Mouse (Mus musculus) ovary, postnatal 14 days (tissue): ENCODE data around the gene Axin1.
"Not testable (repeated sequence)": the region's sequence is repeated elsewhere in the genome, so short reads cannot be mapped to it uniquely, and the experiment has no call there.

ENCODE experiments used
- DNase-seq: peaks from one replicate; pipeline ENCODE4 v3.0.0; 2022; ENCODE audit warnings: low spot score

The Axin1 gene

GRCm38 (mm10) chr17:26188091-26188805 is 49.8 kb downstream of the Axin1 start:
- DNase-seq, result no peak

- not testable (repeated sequence) for DNase-seq
Observed at GRCm38 (mm10) chr17:26191486-26191885, 53.0 kb downstream of the Axin1 start.

GRCm38 (mm10) chr17:26192481-26193190 is 54.1 kb downstream of the Axin1 start:
- DNase-seq, result no peak

- no peak for DNase-seq
Observed at GRCm38 (mm10) chr17:26198892-26199291, 60.4 kb downstream of the Axin1 start, which contains the start of gene Pdia2. Gene Pdia2, minus strand, starts transcription at chr17:26199087.

GRCm38 (mm10) chr17:26200831-26201705 is 62.6 kb downstream of the Axin1 start:
- no peak for DNase-seq

- no peak for DNase-seq
Observed at GRCm38 (mm10) chr17:26201998-26202397, 63.5 kb downstream of the Axin1 start.

- DNase-seq, result no peak
Observed at GRCm38 (mm10) chr17:26202737-26203136, 64.2 kb downstream of the Axin1 start, which contains the start of gene Rgs11. Gene Rgs11, plus strand, starts transcription at chr17:26202951.

GRCm38 (mm10) chr17:26203321-26203811 is 64.9 kb downstream of the Axin1 start:
- DNase-seq, result no peak

GRCm38 (mm10) chr17:26204766-26205165 is 66.3 kb downstream of the Axin1 start:
- no peak for DNase-seq

GRCm38 (mm10) chr17:26206392-26206791 is 67.9 kb downstream of the Axin1 start:
- no peak for DNase-seq

GRCm38 (mm10) chr17:26207686-26208085 is 69.2 kb downstream of the Axin1 start, which contains the start of gene Arhgdig:
Gene Arhgdig, minus strand, starts transcription at chr17:26207786.
- no peak for DNase-seq

GRCm38 (mm10) chr17:26212241-26212640 is 73.8 kb downstream of the Axin1 start:
- DNase-seq, result no peak

- DNase-seq, result no peak
Observed at GRCm38 (mm10) chr17:26212681-26213080, 74.2 kb downstream of the Axin1 start.

GRCm38 (mm10) chr17:26221508-26221907 is 83.0 kb downstream of the Axin1 start:
- DNase-seq, result no peak

- no peak for DNase-seq
Observed at GRCm38 (mm10) chr17:26225150-26225549, 86.7 kb downstream of the Axin1 start.

GRCm38 (mm10) chr17:26229776-26230175 is 91.3 kb downstream of the Axin1 start:
- no peak for DNase-seq

GRCm38 (mm10) chr17:26231156-26231555 is 92.7 kb downstream of the Axin1 start:
- DNase-seq, result no peak

GRCm38 (mm10) chr17:26232863-26233262 is 94.4 kb downstream of the Axin1 start:
- no peak for DNase-seq

- DNase-seq, result no peak
Observed at GRCm38 (mm10) chr17:26234386-26234785, 95.9 kb downstream of the Axin1 start.

- no peak for DNase-seq
Observed at GRCm38 (mm10) chr17:26235077-26235815, 96.8 kb downstream of the Axin1 start.

- no peak for DNase-seq
Observed at GRCm38 (mm10) chr17:26237667-26238066, 99.2 kb downstream of the Axin1 start.
